Mouse (Mus musculus) intestine, postnatal 0 days (tissue): ENCODE data around the gene Insig1. TPM values are rescaled to one million over a fixed set of nuclear protein-coding genes. Genes with fewer than 3 reads are reported as not detected.

ENCODE experiments used
- ATAC-seq: fragments of 200-750 bp; cut with Nextera tagmentation; 2 replicates; pipeline ENCODE4 v1.8.0; 2017; ENCODE audit warnings: mild to moderate bottlenecking, moderate TSS enrichment, moderate library complexity
- H3K27ac ChIP-seq: fragments of 300-500 bp; sonication (generic); 2 replicates; pipeline ENCODE4 v1.5.1; 2014; ENCODE audit warnings: mild to moderate bottlenecking, low read depth, low read length, moderate library complexity
- H3K27me3 ChIP-seq: fragments of 300-500 bp; sonication (generic); replicated peaks from 2 replicates; pipeline ENCODE4 v1.6.1; 2014; ENCODE audit warnings: low read length, mixed read lengths; ENCODE audit not compliant: control insufficient read depth, insufficient read depth
- H3K36me3 ChIP-seq: fragments of 300-500 bp; sonication (generic); 2 replicates; pipeline ENCODE4 v1.6.1; 2014; ENCODE audit warnings: mild to moderate bottlenecking, moderate library complexity; ENCODE audit not compliant: control insufficient read depth, insufficient read depth
- H3K4me1 ChIP-seq: fragments of 300-500 bp; sonication (generic); replicated peaks from 2 replicates; pipeline ENCODE4 v1.6.1; 2014; ENCODE audit warnings: antibody characterized with exemption, low read length, mixed read lengths; ENCODE audit not compliant: control insufficient read depth, insufficient read depth
- H3K4me2 ChIP-seq: fragments of 300-500 bp; sonication (generic); replicated peaks from 2 replicates; pipeline ENCODE4 v1.6.1; 2014; ENCODE audit warnings: low read depth, mild to moderate bottlenecking, moderate library complexity
- H3K4me3 ChIP-seq: fragments of 300-500 bp; sonication (generic); 2 replicates; pipeline ENCODE4 v1.5.1; 2014; ENCODE audit warnings: low read depth, low read length
- H3K9ac ChIP-seq: fragments of 300-500 bp; sonication (generic); 2 replicates; pipeline ENCODE4 v1.6.1; 2014; ENCODE audit warnings: mild to moderate bottlenecking, low read depth, low read length
- H3K9me3 ChIP-seq: fragments of 300-500 bp; sonication (generic); 2 replicates; pipeline ENCODE4 v1.6.1; 2016; ENCODE audit warnings: mixed run types; ENCODE audit not compliant: control insufficient read depth
- CTCF ChIP-seq: sonication (generic); IDR thresholded peaks from 2 replicates; pipeline ENCODE4 v1.5.1; 2016; ENCODE audit warnings: low read depth, mild to moderate bottlenecking, control low read depth, antibody characterized with exemption, moderate library complexity
- WGBS: fragments of 180-500 bp; shearing (Covaris S2); extraction: QIAGEN DNeasy Blood & Tissue Kit; methylation state at CpG from one replicate; pipeline ENCODE4 v1.1.7; 2014; 5-methylcytosine and 5-hydroxymethylcytosine counted together
- polyA plus RNA-seq: library from polyadenylated mRNA; unstranded; fragments of >200 nt; fragmentation: Nextera tagmentation; extraction: Ambion mirVana; gene quantifications from 2 replicates; pipeline ENCODE4 v1.2.1, GENCODE M21; 2015

The Insig1 gene
- polyA plus RNA-seq, 1 experiment from 2014 or later = 102 TPM

DNA sequence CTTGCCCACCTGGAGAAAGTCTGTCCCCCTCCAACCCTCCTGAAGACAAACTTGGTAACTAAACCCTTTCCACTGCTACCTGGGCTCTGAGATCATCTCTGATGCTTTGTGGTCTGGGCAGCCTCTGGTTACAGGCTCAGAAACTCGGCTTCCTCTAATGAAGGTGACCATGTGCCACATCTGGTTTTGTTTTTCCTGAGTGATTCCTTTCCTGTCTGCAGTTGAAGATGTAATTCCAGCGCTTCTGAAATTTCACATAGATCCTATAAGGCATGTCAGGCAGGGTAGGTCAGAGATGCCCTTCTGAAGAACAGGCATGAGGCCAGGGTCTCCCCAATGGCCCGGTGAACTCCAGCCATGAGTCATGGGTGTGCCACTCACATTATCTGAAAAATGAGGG is 11.6 kb downstream of the Insig1 start:
- TF ChIP-seq CTCF = no peak
- no peaks in the 10 kb centered on the region; the same call in 1 of the 2 replicates for H3K36me3 ChIP-seq
- H3K27ac ChIP-seq = no peak overlapping the region
- WGBS = 75% methylated on average over 3 of the region's 3 CpGs
- no peak overlapping the region for H3K4me2 ChIP-seq
- H3K4me3 ChIP-seq = no peak overlapping the region
- H3K4me1 ChIP-seq = no peaks in the 10 kb centered on the region
- no peaks in the 10 kb centered on the region for H3K9me3 ChIP-seq
- no peak for ATAC-seq
- H3K27me3 ChIP-seq = no peaks in the 10 kb centered on the region
- H3K9ac ChIP-seq = no peak overlapping the region

DNA sequence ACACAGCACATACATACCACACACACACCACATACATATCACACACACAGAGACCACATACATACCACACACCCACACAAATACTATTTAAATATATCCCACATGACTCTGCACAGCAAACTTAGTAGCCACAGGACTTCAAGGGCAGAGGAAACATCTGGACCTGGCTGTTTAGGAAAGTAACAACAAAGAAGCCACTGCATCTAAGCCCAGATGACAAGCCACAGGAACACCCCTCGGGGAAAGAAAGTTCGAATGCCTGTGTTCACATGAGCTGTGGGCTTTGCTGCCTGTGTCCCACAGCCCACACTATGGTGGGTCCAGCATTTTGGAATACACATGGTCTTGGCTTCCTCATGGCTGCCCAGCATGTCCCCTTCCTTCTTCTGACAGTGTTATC is 13.6 kb downstream of the Insig1 start:
- no peak for ATAC-seq
- Histone ChIP-seq H3K27ac (no peak overlapping the region), H3K4me2 (no peak overlapping the region), H3K4me3 (no peak overlapping the region), H3K9ac (no peak overlapping the region), H3K27me3 (no peaks in the 10 kb centered on the region), H3K4me1 (no peaks in the 10 kb centered on the region), H3K9me3 (no peaks in the 10 kb centered on the region), H3K36me3 (no peaks in the 10 kb centered on the region)
- no peak for TF ChIP-seq CTCF
- 78% methylated on average over 2 of the region's 2 CpGs for WGBS

DNA sequence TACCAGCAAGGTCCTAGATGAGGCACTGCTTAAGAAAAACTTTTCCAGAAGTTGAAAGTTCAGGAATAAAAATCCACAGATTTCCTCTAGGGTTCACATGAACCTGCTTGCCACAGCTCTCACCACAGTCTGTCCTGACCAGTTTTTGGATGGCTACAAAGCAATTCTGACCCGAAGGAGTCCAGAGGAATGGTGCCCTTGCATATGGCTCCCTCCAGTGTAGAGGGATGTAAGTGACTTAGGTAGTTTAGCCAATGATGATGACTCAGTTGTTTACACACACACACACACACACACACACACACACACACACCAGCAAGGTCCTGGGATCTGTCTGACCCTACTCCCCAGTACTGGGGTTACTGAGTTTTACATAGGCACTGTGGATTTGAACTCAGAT is 19.4 kb downstream of the Insig1 start:
- no peaks in the 10 kb centered on the region for H3K4me1 ChIP-seq
- H3K9ac ChIP-seq = no peak overlapping the region
- TF ChIP-seq CTCF = peak; percentile 76
- WGBS = 32% methylated on average over 1 of the region's 1 CpGs
- H3K27ac ChIP-seq = no peak overlapping the region
- no peaks in the 10 kb centered on the region; the same call in 1 of the 2 replicates for H3K27me3 ChIP-seq
- H3K4me2 ChIP-seq = no peak overlapping the region
- H3K36me3 ChIP-seq = no peaks in the 10 kb centered on the region
- H3K4me3 ChIP-seq = no peak overlapping the region
- ATAC-seq = no peak
- H3K9me3 ChIP-seq = no peaks in the 10 kb centered on the region

DNA sequence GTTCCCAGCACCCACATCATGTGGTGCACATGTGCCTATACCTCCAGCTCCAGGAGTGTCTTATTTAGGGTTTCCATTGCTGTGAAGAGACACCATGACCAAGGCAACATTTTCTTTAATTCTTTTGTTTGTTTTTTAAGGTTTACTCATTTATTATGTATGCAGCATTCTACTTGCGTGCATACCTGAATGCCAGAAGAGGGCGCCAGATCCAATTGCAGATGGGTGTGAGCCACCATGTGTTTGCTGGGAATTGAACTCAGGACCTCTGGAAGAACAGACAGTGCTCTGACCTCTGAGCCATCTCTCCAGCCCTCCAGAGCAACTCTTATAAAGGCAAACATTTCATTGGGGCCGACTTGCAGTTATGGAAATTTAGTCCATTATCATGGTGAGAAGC is 21.2 kb downstream of the Insig1 start:
- Histone ChIP-seq H3K9me3 (no peaks in the 10 kb centered on the region), H3K9ac (no peak overlapping the region), H3K36me3 (no peaks in the 10 kb centered on the region), H3K27me3 (no peaks in the 10 kb centered on the region; the same call in 1 of the 2 replicates), H3K4me2 (no peak overlapping the region), H3K27ac (no peak overlapping the region), H3K4me1 (no peaks in the 10 kb centered on the region), H3K4me3 (no peak overlapping the region)
- TF ChIP-seq CTCF = peak; percentile 39
- ATAC-seq = no peak
- 91% methylated on average over 3 of the region's 3 CpGs for WGBS

DNA sequence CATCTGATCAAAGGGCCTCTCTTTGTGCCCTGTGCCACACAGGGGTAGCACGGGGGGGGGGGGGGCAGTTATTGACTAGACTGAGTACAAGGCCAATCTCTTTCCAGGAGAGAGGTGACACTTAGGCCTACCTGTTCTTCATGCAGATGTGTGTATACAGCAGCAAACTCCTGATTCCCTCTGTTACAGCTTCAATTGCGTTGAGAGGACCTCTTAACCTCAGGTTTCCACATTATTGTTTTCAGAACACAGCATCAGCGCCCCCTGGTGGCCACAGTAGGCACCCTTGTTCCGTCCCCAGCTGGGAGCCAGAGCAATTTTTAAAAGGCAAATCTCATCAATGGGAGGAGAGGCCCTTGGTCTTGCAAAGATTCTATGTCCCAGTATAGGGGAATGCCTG is 22.7 kb downstream of the Insig1 start:
- Histone ChIP-seq H3K4me1 (no peaks in the 10 kb centered on the region), H3K4me2 (no peak overlapping the region), H3K9ac (no peak overlapping the region), H3K9me3 (no peaks in the 10 kb centered on the region), H3K36me3 (no peaks in the 10 kb centered on the region), H3K27ac (no peak overlapping the region), H3K27me3 (no peaks in the 10 kb centered on the region; the same call in 1 of the 2 replicates), H3K4me3 (no peak overlapping the region)
- ATAC-seq = peak; percentile 36; the same call in 1 of the 2 replicates
- 0% methylated on average over 3 of the region's 4 CpGs for WGBS
- peak; percentile 93 for TF ChIP-seq CTCF

DNA sequence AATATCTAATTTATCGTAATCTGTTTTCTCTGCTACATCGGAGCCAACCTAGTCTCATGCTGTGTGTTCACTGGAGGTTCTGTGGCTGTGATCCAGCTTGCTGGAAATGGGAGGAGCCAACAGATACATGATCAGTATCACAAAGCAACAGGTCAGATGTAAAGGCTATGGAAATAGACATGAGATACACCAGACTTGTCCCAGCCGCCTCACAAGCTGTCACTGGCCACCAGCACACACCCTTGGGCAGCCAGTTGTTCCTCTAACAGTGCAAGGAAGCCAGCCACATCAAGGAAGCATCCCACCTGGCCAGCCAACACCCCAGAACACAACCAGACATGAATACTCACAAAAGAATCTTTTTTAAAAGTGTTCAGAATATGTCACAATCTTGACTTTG is 23.2 kb downstream of the Insig1 start:
- Histone ChIP-seq H3K9ac (no peak overlapping the region), H3K4me1 (no peaks in the 10 kb centered on the region), H3K36me3 (no peaks in the 10 kb centered on the region), H3K4me2 (no peak overlapping the region), H3K4me3 (no peak overlapping the region), H3K27me3 (no peaks in the 10 kb centered on the region; the same call in 1 of the 2 replicates), H3K9me3 (no peaks in the 10 kb centered on the region), H3K27ac (no peak overlapping the region)
- TF ChIP-seq CTCF = no peak
- 67% methylated on average over 3 of the region's 3 CpGs for WGBS
- ATAC-seq = no peak

DNA sequence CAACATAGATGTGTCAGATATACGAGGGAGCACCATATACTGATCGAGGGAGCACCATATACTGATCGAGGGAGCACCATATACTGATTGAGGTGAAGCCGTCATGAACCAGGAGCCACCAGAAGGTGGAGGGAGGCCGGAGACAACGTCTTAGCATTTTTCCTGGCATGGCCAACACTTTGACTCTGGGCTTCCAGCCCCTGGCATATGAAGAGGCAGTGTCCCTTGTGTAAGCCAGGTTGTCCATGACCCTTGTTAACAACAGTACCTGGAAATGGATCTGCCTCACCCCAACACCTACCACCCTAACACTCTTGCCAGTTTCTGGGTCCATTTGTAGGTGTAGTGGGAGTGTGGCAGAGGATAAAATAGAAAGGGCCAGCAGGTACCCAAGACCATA is 23.7 kb downstream of the Insig1 start:
- Histone ChIP-seq H3K36me3 (no peaks in the 10 kb centered on the region), H3K27ac (no peak overlapping the region), H3K9me3 (no peaks in the 10 kb centered on the region), H3K27me3 (no peaks in the 10 kb centered on the region; the same call in 1 of the 2 replicates), H3K4me2 (no peak overlapping the region), H3K9ac (no peak overlapping the region), H3K4me1 (no peaks in the 10 kb centered on the region), H3K4me3 (no peak overlapping the region)
- ATAC-seq = no peak
- 78% methylated on average over 6 of the region's 6 CpGs for WGBS
- no peak for TF ChIP-seq CTCF
